In the genomic region with DNA sequence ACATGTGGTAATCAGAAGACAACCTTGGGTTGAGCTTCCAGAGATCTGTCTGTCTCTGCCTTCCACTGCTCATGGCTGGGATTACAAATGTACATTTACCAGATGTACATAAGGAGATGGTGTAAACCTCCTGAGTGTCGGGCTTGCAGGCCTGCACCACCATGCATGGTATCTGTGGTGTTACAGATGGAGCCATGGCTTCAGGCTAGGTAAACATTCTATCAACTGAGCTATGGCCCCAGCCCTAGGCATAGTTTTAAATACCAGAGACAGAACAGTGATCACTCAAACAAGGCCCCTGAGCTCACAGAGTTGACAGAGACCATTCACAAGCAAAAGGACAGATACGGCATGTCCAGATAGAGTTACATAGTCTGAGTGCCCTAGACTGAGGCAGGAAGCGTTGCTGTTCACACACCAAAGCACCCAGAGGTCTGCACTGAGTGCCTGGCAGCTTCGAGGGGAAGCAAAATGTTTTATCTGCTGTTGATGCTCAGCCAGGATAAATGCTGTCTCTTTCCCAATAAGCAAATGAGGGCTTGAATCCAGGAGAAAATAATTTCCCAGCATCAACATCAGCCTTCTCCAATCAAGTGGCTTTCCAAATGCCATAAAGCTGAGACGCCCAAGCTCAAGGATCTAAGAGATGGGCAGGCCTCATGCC, we compare ENCODE assay signal across 21 mouse cellular contexts.
DNase-seq lines count a peak whose midpoint lies in the region; ATAC-seq and TF ChIP-seq lines count a peak whose summit lies in the region.
"Had no signal": no experiment of that assay in that cellular context is flagged by ENCODE, and none has a peak within 500 bp of the region (broad histone marks: within the 10 kb centered on the region; RNA-seq: fewer than 3 reads in every experiment).

No protein-coding gene starts in this region.

- H3K9me3 ChIP-seq in heart, embryonic 16.5 days (replicated peaks; ENCODE audit: control insufficient read depth, low read length) = no peaks in the 10 kb centered on the region
- H3K9me3 ChIP-seq: forebrain, embryonic 15.5 days; limb, embryonic 15.5 days; neural tube, embryonic 13.5 days; stomach, embryonic 15.5 days had no signal

- peak; percentile 50; the same call in 1 of the 2 replicates for ATAC-seq in heart, embryonic 16.5 days (replicated peaks; ENCODE audit: extremely low read depth, insufficient read depth, low FRiP score)
- ATAC-seq: forebrain, embryonic 15.5 days had no signal

- no peak overlapping the region; the same call in 1 of the 2 replicates for H3K27ac ChIP-seq in heart, embryonic 16.5 days (ENCODE audit: low read length)
- no peak overlapping the region for H3K27ac ChIP-seq in heart, adult 2 months
- H3K27ac ChIP-seq: forebrain, embryonic 15.5 days; hindbrain, embryonic 14.5 days; limb, embryonic 15.5 days; neural tube, embryonic 13.5 days; stomach, embryonic 15.5 days had no signal

- no peaks in the 10 kb centered on the region for H3K79me2 ChIP-seq in heart, adult 2 months (replicated peaks; ENCODE audit: control insufficient read depth, insufficient read depth, low read length)

- no peak for DNase-seq in heart, adult 2 months
- peak; percentile 10 for DNase-seq in urinary bladder, postnatal 14 days (ENCODE audit: low spot score)
- no peak for DNase-seq in urinary bladder, postnatal 4 days (ENCODE audit: low spot score in 2 of 2)
- DNase-seq in lung, postnatal 10 days = peak; percentile 37
- DNase-seq in yolk sac, embryonic 10.5 days (ENCODE audit: low spot score) = peak; percentile 35
- no peak for DNase-seq in thymus, postnatal 36 days
- DNase-seq in spleen, adult 12 weeks (ENCODE audit: low spot score) = no peak
- DNase-seq: cerebellum, adult 2 months; cerebellum, postnatal 36 days; gastrocnemius, postnatal 14 days; heart, postnatal 14 days; right cerebral cortex, adult 18-20 months; spleen, adult 18-20 months had no signal

- H3K27me3 ChIP-seq in heart, embryonic 16.5 days (ENCODE audit: control insufficient read depth, insufficient read depth, low read length) = no peaks in the 10 kb centered on the region
- no peaks in the 10 kb centered on the region for H3K27me3 ChIP-seq in heart, adult 2 months (ENCODE audit: control insufficient read depth, insufficient read depth, low read length)
- H3K27me3 ChIP-seq: forebrain, embryonic 15.5 days; limb, embryonic 15.5 days; neural tube, embryonic 13.5 days; stomach, embryonic 15.5 days had no signal

- H3K4me3 ChIP-seq in heart, embryonic 16.5 days (ENCODE audit: low read length) = no peak overlapping the region
- H3K4me3 ChIP-seq in heart, adult 2 months = no peak overlapping the region
- H3K4me3 ChIP-seq: erythroblast, embryonic 14.5 days; forebrain, embryonic 15.5 days; limb, embryonic 15.5 days; neural tube, embryonic 13.5 days; stomach, embryonic 15.5 days had no signal

- H3K4me2 ChIP-seq in heart, embryonic 16.5 days (ENCODE audit: low read depth, low read length) = no peak overlapping the region
- H3K4me2 ChIP-seq: forebrain, embryonic 15.5 days; heart, embryonic 11.5 days; hindbrain, embryonic 14.5 days; limb, embryonic 15.5 days; neural tube, embryonic 13.5 days; stomach, embryonic 15.5 days had no signal

- WGBS in heart, embryonic 16.5 days = 49% methylated on average over 5 of the region's 5 CpGs
- 66% methylated on average over 5 of the region's 5 CpGs for WGBS in heart, adult 2 months

- no peaks in the 10 kb centered on the region for H3K36me3 ChIP-seq in heart, embryonic 16.5 days (ENCODE audit: control insufficient read depth, insufficient read depth)
- no peaks in the 10 kb centered on the region for H3K36me3 ChIP-seq in heart, adult 2 months (ENCODE audit: control insufficient read depth, insufficient read depth, low read length)
- H3K36me3 ChIP-seq: forebrain, embryonic 15.5 days; limb, embryonic 15.5 days; neural tube, embryonic 13.5 days; stomach, embryonic 15.5 days had no signal

- no peak for TF ChIP-seq POLR2A in heart, adult 2 months (IDR thresholded peaks at IDR 0.05; ENCODE audit: insufficient read depth, low read depth, low read length)

- peaks cover 11% of the 10 kb centered on the region for H3K4me1 ChIP-seq in heart, embryonic 16.5 days (ENCODE audit: control insufficient read depth, insufficient read depth, low read length)
- H3K4me1 ChIP-seq in heart, adult 2 months (ENCODE audit: control insufficient read depth, insufficient read depth, low read length) = peaks cover 1% of the 10 kb centered on the region; the same call in 1 of the 2 replicates
- H3K4me1 ChIP-seq: forebrain, embryonic 15.5 days; neural tube, embryonic 13.5 days had no signal

- intact Hi-C loops in heart, adult 2 months (cut with DNase I) = no loop called here

- no peak for TF ChIP-seq CTCF in heart, adult 2 months (IDR thresholded peaks at IDR 0.05)

- TF ChIP-seq EP300 in heart, adult 2 months (IDR thresholded peaks at IDR 0.05; ENCODE audit: insufficient read depth, low read depth, low read length) = no peak

- no peak overlapping the region for H3K9ac ChIP-seq in heart, embryonic 16.5 days (ENCODE audit: low read length)
- H3K9ac ChIP-seq in heart, adult 2 months (ENCODE audit: low read depth, low read length) = no peak overlapping the region
- H3K9ac ChIP-seq: forebrain, embryonic 15.5 days; hindbrain, embryonic 14.5 days; limb, embryonic 15.5 days; neural tube, embryonic 13.5 days; stomach, embryonic 15.5 days had no signal

Comparison
In these comparisons a context has a peak if more than half of its experiments do, and no peak if none do; other contexts are left out.
1. DNase-seq: peak in urinary bladder, postnatal 14 days (single experiment), lung, postnatal 10 days (single experiment) and yolk sac, embryonic 10.5 days (single experiment); none in heart, adult 2 months (0 of 2), urinary bladder, postnatal 4 days (0 of 2), thymus, postnatal 36 days (0 of 2) and spleen, adult 12 weeks (single experiment).